Mouse (Mus musculus): ENCODE results near the gene Sh2d3c. TPM values are rescaled to one million over a fixed set of nuclear protein-coding genes. Genes with fewer than 3 reads are reported as not detected.

The Sh2d3c gene
- total and polyA plus RNA-seq, 3 experiments = 4.8 to 25.8 (median 11.1) TPM

DNA sequence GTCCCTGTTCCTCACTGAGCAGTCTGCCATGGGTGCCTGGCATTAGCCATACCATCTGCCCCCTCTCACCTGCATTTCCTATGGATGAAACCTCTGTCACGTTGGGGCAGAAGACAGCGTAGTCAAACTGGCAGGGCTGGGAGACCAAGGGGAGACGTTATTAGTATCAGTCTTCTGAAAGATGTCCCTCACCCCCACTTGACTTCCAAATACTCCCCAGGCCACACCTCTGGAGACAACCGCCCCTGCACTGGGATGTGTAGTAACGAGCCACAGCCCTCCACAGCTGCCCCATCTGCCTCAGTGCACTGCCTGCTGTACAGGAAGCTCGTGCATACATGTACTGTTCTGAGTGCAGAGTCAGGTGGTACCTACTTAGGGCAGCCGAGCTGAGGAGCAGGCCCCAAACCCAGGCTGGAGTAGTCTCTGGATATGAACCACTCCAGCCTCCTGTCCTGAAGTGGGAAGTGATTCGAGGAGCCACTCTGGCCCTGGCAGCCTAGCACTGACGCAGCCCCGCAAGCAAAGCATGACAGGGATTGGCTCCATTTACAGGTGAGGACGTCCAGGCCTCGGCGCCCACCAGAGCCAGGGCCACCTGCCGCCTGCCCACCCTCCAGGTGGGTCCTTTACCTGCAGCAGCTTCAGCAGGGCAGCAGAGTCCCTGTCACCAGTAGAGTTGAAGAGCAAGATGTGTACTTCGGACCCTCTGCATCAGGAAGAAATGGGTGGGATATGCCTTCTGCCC, 36.0 kb upstream of the Sh2d3c start:
- dilution Hi-C loops (cut with MboI; ENCODE audit: extremely low pct_ligation_motif_present, extremely low pct_unique_long_range_greater_than_20kb, low sequenced_read_pairs) = no loop called here
- Histone ChIP-seq H3K79me2 (replicated peaks; ENCODE audit: control insufficient read depth, extremely low read depth, insufficient read depth, poor library complexity, severe bottlenecking) (no peaks in the 10 kb centered on the region), H3K9ac (ENCODE audit: insufficient read depth, low read depth) (no peak overlapping the region), H3K27me3 (replicated peaks) (no peaks in the 10 kb centered on the region), H3K36me3 (replicated peaks in 1 of 2; ENCODE audit: control insufficient read depth in 1 of 2, insufficient read depth in 1 of 2, low read length in 1 of 2) (peaks cover 56 to 88% of the 10 kb centered on the region in 2 experiments), H3K4me2 (ENCODE audit: insufficient read depth, low read depth, poor library complexity, severe bottlenecking) (no peak overlapping the region), H3K4me1 (ENCODE audit: control insufficient read depth in 1 of 2, insufficient read depth in 2 of 2) (peaks cover 3 to 12% of the 10 kb centered on the region in 2 experiments; a peak in 2 of 4 replicates), H3K27ac (ENCODE audit: insufficient read depth, low read depth) (no peak overlapping the region), H3K9me3 (replicated peaks; ENCODE audit: low read length) (no peaks in the 10 kb centered on the region), H3K4me3 (replicated peaks in 1 of 3; ENCODE audit: low read depth in 2 of 3, low read length in 2 of 3, poor library complexity in 1 of 3) (no peak overlapping the region)
- in situ Hi-C loops (cut with MboI; ENCODE audit: low pct_ligation_motif_present, low pct_unique_long_range_greater_than_20kb, low sequenced_read_pairs) = loop anchor here (5.0 kb wide), 1 partner anchor 98 kb away; the partner anchor contains the start of gene St6galnac4
- TF ChIP-seq JUN (IDR thresholded peaks at IDR 0.05; ENCODE audit: insufficient read depth, low read depth, low read length) = no peak
- no peak for TF ChIP-seq POLR2AphosphoS2 (IDR thresholded peaks at IDR 0.05; ENCODE audit: low read depth, low read length)
- no peak for TF ChIP-seq ZKSCAN1 (IDR thresholded peaks at IDR 0.05; ENCODE audit: borderline replicate concordance, low read depth, low read length)
- TF ChIP-seq TCF12 (IDR thresholded peaks at IDR 0.05; ENCODE audit: low read depth, low read length) = no peak
- no peak for TF ChIP-seq USF2 (conservative IDR thresholded peaks at IDR 0.05; ENCODE audit: low read depth, low read length)
- TF ChIP-seq HCFC1 (IDR thresholded peaks at IDR 0.05; ENCODE audit: low read depth, low read length) = no peak
- no peak for TF ChIP-seq GABPA (IDR thresholded peaks at IDR 0.05; ENCODE audit: insufficient replicate concordance, low read depth, low read length)
- TF ChIP-seq POLR2A (IDR thresholded peaks at IDR 0.05; ENCODE audit: low read depth, low read length) = no peak
- TF ChIP-seq MAZ (IDR thresholded peaks at IDR 0.05; ENCODE audit: low read depth, low read length) = no peak
- TF ChIP-seq RAD21 (IDR thresholded peaks at IDR 0.05; ENCODE audit: low read depth, low read length) = no peak
- no peak for DNase-seq (ENCODE audit: extremely low read depth)

DNA sequence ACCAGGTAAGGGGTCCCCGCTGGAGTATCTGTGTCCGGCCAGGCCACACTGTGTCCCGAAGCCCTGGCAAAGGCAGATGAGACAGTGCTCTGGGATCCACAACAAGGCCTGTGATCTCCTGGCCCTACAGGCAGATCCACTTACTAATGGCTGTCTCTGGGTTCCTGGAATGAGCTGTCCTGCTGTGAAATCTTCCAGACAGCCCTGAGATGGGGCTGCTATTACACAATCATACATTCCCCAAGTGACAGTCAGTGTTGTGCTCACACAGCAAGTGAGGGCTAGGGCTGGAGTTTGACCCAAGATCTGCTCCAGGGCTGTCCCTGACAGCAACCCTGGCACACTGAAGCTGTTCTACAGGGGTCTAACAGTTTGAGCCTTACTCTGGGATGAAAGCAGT, 35.0 kb upstream of the Sh2d3c start:
- no peak for TF ChIP-seq JUN (IDR thresholded peaks at IDR 0.05; ENCODE audit: insufficient read depth, low read depth, low read length)
- TF ChIP-seq TBP (conservative IDR thresholded peaks at IDR 0.05; ENCODE audit: low read depth, low read length) = no peak
- TF ChIP-seq ELF1 (IDR thresholded peaks at IDR 0.05; ENCODE audit: low read depth, low read length) = no peak
- no peak for TF ChIP-seq RCOR1 (conservative IDR thresholded peaks at IDR 0.05; ENCODE audit: low read depth, low read length)
- no peak for TF ChIP-seq RAD21 (IDR thresholded peaks at IDR 0.05; ENCODE audit: low read depth, low read length)
- Histone ChIP-seq H3K4me3 (replicated peaks in 1 of 3; ENCODE audit: low read depth in 2 of 3, low read length in 2 of 3, poor library complexity in 1 of 3) (no peak overlapping the region), H3K27ac (ENCODE audit: insufficient read depth, low read depth) (no peak overlapping the region), H3K9me3 (replicated peaks; ENCODE audit: low read length) (no peaks in the 10 kb centered on the region), H3K4me2 (ENCODE audit: insufficient read depth, low read depth, poor library complexity, severe bottlenecking) (no peak overlapping the region), H3K79me2 (replicated peaks; ENCODE audit: control insufficient read depth, extremely low read depth, insufficient read depth, poor library complexity, severe bottlenecking) (no peaks in the 10 kb centered on the region), H3K9ac (ENCODE audit: insufficient read depth, low read depth) (no peak overlapping the region), H3K27me3 (replicated peaks) (no peaks in the 10 kb centered on the region), H3K36me3 (replicated peaks in 1 of 2; ENCODE audit: control insufficient read depth in 1 of 2, insufficient read depth in 1 of 2, low read length in 1 of 2) (peaks cover 56 to 90% of the 10 kb centered on the region in 2 experiments), H3K4me1 (ENCODE audit: control insufficient read depth in 1 of 2, insufficient read depth in 2 of 2) (peaks cover 3 to 13% of the 10 kb centered on the region in 2 experiments; a peak in 2 of 4 replicates)
- DNase-seq (ENCODE audit: extremely low read depth) = no peak
- dilution Hi-C loops (cut with MboI; ENCODE audit: extremely low pct_ligation_motif_present, extremely low pct_unique_long_range_greater_than_20kb, low sequenced_read_pairs) = no loop called here
- in situ Hi-C loops (cut with MboI; ENCODE audit: low pct_ligation_motif_present, low pct_unique_long_range_greater_than_20kb, low sequenced_read_pairs) = no loop called here
